Mouse (Mus musculus): ENCODE results near the gene Tmbim1.
"Not testable (repeated sequence)": the region's sequence is repeated elsewhere in the genome, so short reads cannot be mapped to it uniquely, and the experiment has no call there.

The Tmbim1 gene

GRCm38 (mm10) chr1:74305522-74305921, at the start of gene Tmbim1:
Tmbim1 (minus strand) TSS chr1:74305622.
- in situ Hi-C loops (cut with MboI; ENCODE audit: unreplicated experiment in 2 of 2), result no loop called here

GRCm38 (mm10) chr1:74353453-74354229, 48.2 kb upstream of the Tmbim1 start:
- in situ Hi-C loops (cut with MboI; ENCODE audit: unreplicated experiment in 2 of 2), result no loop called here

DNA sequence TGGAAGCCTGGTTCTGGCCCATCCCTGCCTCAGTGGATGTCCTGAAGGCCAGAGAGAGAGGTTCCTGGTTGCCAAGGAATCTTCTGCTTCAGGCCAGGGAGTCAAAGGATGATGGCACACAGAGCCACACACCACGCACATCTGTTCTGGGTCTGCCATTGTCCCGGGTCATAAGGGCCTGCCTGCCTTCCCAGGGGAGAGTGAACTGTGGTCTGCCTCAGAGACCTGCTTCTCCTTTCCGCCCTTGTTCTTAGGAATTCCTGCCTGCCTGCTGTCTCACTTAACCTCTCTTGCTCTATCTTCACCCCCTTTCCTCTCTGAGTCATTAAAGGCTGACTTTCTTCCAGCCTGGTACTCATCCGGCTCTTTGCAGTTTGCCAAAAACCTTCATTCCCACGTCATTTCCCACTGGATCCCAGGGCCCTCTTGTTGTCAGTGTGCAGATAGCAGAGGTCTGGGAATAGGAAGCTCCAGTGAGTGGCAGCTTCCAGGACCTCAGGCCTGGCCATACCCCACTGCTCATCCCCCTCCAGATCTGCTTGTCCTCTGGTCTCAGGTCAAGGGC, 47.2 kb upstream of the Tmbim1 start:
- in situ Hi-C loops (cut with MboI; ENCODE audit: unreplicated experiment in 2 of 2), result no loop called here

DNA sequence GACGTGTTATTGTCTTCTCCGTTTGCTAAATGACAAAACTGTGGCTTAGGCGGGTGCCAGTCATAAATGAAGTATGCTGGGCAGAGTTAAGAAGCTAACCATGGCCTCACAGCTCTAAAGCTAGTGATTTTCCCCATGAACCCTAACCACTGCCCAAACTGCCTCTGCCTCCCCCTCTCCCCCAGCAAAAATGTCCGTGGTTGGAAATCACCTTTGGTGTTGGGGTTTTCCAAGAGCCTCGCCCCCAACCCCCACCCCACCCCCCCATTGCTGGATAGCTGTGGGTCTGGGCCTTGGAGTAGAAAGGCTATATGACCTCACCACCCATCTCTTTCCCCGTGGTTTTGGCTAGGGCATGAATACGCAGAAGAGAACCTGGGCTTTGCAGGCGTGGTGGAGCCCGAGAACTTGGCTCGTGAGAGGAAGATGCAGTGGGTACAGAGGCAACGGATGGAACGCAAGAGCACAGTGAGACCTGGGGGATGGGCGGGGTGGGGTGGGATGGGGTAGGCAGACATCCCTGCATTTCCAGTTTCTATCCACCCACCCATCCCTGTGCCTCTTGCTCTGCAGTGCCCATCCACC, 45.9 kb upstream of the Tmbim1 start:
- in situ Hi-C loops (cut with MboI; ENCODE audit: unreplicated experiment in 2 of 2), result no loop called here

- in situ Hi-C loops (cut with MboI; ENCODE audit: unreplicated experiment in 2 of 2), result no loop called here
Measured at GRCm38 (mm10) chr1:74344163-74344916, 38.9 kb upstream of the Tmbim1 start.

GRCm38 (mm10) chr1:74343161-74343560, 37.7 kb upstream of the Tmbim1 start:
- in situ Hi-C loops (cut with MboI; ENCODE audit: unreplicated experiment in 2 of 2), result no loop called here

- in situ Hi-C loops (cut with MboI; ENCODE audit: unreplicated experiment in 2 of 2), result no loop called here
Measured at GRCm38 (mm10) chr1:74342308-74342707, 36.9 kb upstream of the Tmbim1 start.

- in situ Hi-C loops (cut with MboI; ENCODE audit: unreplicated experiment in 2 of 2), result no loop called here
Measured at GRCm38 (mm10) chr1:74341898-74342297, 36.5 kb upstream of the Tmbim1 start.

- in situ Hi-C loops (cut with MboI; ENCODE audit: unreplicated experiment in 2 of 2), result not testable (repeated sequence)
Measured at GRCm38 (mm10) chr1:74340992-74341391, 35.6 kb upstream of the Tmbim1 start.

DNA sequence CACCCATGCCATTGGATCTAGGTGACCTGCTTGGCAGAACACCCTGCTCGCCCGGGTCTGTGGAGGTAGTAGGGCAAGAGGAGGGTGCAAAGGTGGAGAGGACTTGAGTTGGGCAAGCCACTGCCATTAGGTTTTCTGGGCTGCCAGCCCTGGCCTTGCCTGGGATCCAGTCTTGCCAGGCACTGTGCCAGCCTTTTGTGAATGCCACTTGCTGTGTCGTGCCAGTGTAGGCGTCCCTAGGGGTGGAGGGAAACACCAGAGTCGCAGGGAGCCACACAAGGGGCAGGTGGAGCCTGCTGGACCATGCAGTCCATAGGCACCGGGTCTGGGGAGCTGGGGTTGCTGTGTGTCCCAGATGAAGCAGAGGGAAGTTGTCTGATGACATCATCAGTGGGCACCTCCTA, 34.9 kb upstream of the Tmbim1 start:
- in situ Hi-C loops (cut with MboI; ENCODE audit: unreplicated experiment in 2 of 2), result no loop called here

GRCm38 (mm10) chr1:74339917-74340316, 34.5 kb upstream of the Tmbim1 start:
- in situ Hi-C loops (cut with MboI; ENCODE audit: unreplicated experiment in 2 of 2), result no loop called here

DNA sequence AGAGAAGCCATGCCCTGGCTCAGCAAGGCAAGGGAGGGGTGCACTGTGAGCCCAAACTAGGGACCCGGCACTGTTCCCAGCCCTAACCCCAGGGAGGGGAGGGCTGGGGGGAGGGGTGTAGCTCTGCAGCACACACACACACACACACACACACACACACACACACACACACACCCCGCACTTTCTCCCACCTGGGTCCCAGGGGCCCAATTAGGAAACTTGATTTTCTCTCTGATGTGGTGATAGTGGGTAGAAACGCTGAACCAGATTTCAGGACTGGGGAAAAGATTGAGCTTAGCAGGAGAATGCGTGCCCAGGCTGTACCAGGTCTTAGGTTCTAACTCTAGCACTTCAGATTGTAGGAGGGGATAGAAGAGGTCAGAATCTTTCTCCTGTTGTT, 33.2 kb upstream of the Tmbim1 start:
- in situ Hi-C loops (cut with MboI; ENCODE audit: unreplicated experiment in 2 of 2), result no loop called here

- in situ Hi-C loops (cut with MboI; ENCODE audit: unreplicated experiment in 2 of 2), result no loop called here
Measured at GRCm38 (mm10) chr1:74338013-74338412, 32.6 kb upstream of the Tmbim1 start.

- in situ Hi-C loops (cut with MboI; ENCODE audit: unreplicated experiment in 2 of 2), result no loop called here
Measured at GRCm38 (mm10) chr1:74337241-74337771, 31.9 kb upstream of the Tmbim1 start.

- in situ Hi-C loops (cut with MboI; ENCODE audit: unreplicated experiment in 2 of 2), result no loop called here
Measured at GRCm38 (mm10) chr1:74335436-74336170, 30.2 kb upstream of the Tmbim1 start.

DNA sequence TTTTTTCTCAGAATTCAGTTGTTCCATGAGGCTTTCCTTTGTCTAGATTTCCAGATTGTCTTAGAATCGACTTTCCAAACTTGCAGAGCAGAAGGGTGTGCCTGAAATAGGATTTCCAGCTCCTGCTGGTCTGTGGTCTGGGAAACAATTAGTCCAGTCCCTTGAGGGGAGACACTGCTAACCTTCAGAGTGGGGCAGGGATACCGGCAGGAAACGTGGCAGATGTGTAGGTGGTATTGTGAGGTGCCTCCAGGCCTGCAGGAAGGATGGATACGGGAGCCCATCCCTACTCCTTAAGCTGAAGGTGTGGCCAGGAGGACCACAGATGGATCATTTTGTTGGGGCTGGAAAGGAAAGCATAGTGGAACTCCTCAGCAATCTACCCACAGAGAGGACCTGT, 29.6 kb upstream of the Tmbim1 start:
- in situ Hi-C loops (cut with MboI; ENCODE audit: unreplicated experiment in 2 of 2), result no loop called here

- in situ Hi-C loops (cut with MboI; ENCODE audit: unreplicated experiment in 2 of 2), result no loop called here
Measured at GRCm38 (mm10) chr1:74334607-74335006, 29.2 kb upstream of the Tmbim1 start.

DNA sequence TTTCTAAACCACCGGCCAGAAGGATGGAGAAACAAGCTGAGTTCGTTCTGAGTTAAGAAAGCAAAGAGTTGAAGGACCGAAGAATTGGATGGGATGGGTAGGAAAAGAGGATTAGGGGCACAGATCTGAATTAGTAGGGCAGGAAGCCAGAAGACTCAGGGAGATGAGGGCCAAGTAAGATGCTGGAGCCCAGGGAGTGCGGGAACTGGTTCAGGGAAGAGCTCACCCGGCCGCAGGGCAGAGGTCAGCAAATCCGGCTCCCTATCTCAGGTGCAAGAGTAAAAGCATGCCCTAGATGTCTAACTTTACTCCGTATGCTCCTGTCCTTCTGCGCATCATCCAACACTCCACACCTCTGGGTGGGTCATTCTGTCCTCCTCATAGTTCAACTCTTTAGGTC, 27.5 kb upstream of the Tmbim1 start:
- in situ Hi-C loops (cut with MboI; ENCODE audit: unreplicated experiment in 2 of 2), result no loop called here

DNA sequence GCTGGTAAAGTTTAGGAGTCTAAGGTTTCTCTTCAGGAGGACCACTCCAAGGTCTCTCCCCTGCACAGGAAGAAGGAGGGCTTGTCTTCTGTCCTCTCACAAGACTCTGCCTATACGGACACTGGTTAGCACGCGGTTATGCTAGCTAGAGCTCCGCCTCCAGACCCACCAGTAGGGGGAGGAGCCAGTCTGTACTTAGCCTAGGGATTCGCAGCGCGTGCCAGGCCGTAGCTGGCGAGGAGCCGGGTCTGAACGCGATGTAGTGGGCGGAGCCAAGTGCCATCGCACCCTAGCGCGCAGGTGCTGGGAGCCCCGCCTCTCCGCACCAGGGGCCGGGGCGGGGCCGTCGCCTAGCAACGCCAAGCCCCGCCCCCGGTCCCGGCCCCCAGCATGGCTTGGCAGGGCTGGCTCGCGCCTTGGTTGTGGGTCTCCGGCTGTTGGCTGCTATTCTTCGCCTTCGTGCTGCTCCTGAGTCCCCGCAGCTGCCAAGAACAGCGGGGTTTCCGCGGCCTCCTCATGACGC, 26.9 kb upstream of the Tmbim1 start:
- in situ Hi-C loops (cut with MboI; ENCODE audit: unreplicated experiment in 2 of 2), result no loop called here

DNA sequence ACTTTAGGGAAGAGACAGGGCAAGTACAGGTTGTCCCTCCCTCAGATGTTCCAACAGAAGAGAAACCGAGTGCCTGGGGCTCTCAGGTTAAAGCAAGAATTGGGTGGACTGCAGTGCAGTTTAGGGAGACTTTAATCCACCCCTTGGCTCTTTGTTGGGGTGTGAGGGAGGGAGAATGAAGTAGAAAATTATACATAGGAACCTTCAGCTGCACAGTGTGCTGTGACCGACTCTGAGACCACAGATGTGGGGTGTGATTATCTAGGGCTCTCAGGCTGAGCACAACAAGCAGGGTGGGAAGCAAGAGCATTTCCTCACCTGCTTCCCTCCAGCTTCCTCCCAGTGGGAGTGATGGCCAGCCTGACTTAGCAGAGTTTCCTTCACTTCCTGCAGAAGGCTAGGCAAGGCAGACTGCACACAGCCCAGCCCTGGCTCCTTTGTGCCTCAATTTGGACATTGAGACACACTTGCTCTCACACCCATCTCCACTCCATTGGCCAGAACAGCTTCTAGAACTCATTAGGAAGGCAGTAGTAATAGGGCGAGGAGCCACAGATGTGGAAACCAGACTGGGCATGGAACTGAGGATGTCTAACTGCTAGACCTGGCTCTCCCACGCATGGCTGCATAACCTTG, 25.7 kb upstream of the Tmbim1 start:
- in situ Hi-C loops (cut with MboI; ENCODE audit: unreplicated experiment in 2 of 2), result no loop called here
